Mouse (Mus musculus): ENCODE data around the gene Bche.

Bche gene

GRCm38 (mm10) chr3:73708410-73708714, at the start of gene Bche:
Gene Bche, minus strand, starts transcription at chr3:73708415.
- DNase-seq, result no peak

DNA sequence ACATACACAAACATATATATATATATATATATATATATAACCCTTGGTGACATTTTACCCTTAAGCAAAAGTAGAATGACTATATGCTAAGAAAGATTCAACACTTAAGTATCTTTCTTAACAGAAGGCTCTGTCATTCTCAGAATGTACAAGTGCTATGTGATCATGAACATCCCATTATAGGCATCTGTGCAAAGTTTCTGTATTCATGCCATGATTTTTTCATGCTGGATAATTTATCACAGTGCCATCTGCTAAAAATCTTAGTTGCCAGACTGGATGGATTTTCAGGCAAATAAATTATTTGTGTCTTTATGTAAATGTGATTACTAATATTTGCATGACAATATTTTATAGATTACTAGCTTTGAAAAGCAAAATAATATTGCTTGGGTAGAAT, 33.8 kb upstream of the Bche start:
- DNase-seq, result no peak

DNA sequence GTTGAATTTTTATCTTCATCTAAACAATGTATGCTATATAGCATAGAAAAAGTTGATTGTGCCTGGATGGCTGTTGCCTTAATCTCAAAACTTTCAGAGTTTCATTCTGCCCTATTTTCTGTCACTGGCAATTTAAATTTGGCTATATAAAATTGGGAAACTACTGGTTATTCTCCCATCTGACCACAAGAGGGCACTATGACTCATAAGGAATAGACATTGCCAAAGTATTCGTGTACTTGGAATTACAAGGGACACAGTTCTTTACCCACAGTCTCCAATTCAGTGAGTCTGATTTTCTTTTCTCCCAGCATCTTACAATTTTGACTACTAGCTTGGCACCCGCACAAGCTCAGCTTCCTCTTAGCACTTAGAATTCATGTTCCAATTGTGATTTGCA, 23.5 kb upstream of the Bche start:
- peak; percentile 2 for DNase-seq

- DNase-seq, result no peak
Observed at GRCm38 (mm10) chr3:73729511-73729910, 21.3 kb upstream of the Bche start.

DNA sequence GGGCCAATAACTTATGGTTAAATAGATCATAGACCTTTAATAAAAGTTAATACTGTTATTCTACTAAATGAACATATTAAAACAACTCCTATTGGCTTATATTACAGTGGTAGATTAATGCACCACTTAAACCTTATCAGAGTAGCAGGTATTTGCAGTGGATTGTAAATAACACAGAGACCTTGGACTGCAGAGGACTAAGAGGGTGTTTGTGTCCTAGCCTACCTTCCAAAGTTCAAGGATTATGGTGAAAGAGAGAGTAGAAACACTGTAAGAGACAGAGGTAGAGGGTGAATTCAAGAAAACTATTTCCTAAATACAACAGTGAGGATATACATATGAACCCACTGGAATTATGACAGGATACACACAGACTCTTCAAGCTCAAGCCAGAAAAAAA, 17.5 kb upstream of the Bche start:
- DNase-seq, result no peak

GRCm38 (mm10) chr3:73724869-73725268, 16.7 kb upstream of the Bche start:
- no peak for DNase-seq

- DNase-seq, result no peak
Observed at GRCm38 (mm10) chr3:73717610-73718284, 9.5 kb upstream of the Bche start.

DNA sequence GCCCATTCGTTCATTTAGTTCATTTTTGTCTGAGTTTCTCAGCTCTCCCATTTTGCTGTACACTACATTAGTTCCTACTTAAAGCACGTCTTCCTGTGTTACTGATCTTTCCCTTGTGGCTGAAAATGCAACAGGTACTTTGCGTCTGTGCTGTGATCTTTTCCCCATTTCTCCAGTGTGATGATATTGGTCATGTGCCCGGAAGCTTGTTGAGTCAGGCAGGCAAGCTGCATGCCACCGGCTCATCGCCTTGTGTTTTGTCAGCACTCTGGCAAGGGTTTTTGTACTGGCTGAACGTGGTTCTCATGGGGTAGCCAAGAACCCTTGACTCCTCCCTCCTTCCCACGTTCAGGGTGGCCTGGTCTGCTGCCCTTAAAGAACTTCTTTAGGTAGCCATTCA, 1.7 kb upstream of the Bche start:
- DNase-seq, result peak; percentile 3

DNA sequence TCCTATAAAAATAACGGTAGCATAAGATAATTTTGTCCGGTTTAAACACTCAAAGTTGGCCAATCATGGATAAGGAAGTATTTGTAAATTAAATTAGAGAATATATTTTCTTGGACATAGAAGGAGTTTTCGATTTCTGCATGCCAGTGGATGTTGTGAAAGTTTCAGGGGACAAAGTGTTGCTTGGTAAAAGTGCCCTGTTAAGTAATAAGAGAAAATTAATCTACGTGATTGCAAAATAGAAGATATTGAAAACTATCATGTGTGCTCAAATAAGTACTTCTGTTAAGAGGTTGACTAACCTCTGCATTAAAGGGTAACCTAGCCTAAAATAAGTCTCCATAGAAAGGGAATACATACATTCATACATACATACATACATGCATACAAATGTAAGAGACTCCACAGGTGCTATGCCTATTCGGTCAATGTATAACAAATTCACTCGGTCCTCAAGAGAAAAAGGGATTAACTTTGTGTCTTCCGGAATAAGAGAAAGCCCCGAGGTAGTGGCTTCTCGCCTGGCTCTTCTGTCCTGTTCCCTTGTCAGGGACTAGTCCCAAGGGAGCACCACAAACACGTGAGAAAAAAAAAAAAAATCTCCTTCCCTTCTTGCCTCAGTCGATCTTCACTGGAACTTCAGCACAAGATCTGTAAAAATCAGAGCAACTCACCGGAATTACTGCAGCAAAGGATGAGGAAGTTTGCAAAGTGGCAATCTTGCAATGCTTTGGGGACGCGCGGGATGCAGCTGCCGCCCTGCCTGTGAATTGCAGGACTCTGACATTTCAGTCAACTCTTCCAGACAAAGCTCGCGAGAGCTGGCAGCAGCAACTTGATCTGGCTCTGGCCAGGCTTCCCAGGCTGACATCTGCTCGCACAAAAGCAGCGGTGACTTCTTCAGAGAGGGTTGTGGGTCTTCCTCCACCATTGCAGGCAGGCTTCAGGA, 480 bp downstream of the Bche start:
- DNase-seq, result peak; percentile 56

DNA sequence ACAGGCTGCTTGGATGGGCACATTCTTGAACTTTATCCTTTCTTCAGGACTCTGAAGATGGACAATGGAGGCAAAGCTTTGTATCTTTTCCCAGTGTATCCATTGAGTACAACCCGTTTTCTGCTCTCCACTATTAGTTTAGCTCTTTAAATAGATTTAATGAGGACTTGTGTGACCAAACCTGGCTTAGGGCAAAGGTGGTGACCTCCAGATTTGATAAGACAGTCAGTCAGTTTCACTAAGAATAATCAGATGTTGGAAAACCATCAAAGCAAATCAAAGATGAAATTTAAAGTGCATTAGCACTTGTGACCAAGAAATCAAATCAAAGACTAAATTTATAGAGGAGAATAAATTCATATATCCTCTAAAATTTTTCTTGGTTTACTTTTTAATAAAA, 1.7 kb downstream of the Bche start:
- DNase-seq, result no peak

DNA sequence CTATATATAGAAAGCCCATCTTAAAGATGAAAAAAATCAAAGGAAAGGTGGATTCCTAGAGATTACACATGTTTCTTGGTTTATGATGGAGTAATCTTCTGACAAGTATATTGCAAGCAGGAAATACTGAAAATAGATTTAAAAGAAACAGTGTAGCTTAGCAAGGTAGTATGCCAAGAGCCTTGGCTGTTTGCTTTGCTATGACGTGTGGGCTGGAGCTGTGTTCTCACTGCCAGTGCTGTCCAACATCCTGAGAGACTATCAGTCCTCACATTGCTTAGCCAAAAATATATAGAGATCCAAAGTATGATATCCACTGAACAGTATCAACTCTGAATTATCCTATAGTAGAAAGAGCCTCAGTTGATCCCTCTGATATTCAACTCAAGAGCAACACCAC, 9.3 kb downstream of the Bche start:
- no peak for DNase-seq

- DNase-seq, result no peak
Observed at GRCm38 (mm10) chr3:73673333-73673732, 34.9 kb downstream of the Bche start.

DNA sequence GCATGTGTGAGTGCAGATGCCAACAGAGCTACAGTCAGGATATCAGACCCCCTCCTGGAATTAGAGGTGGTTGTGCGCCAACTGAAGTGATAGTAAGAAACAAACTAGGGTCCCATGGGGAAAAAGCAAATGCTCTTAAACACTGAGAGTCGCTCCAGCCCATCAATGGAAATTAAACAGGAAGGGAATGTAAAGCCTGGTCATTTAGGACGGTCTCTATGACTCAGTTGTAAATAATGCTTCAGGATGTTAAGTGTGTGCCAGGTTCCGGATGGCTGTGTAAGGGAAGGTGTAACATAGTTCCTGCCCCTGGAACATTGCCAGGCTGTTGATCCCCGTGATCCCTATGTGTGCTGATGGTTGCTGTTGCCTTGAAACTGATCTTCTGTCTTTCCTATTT, 40.0 kb downstream of the Bche start:
- DNase-seq, result no peak

GRCm38 (mm10) chr3:73667245-73668131, 40.7 kb downstream of the Bche start:
- no peak for DNase-seq

DNA sequence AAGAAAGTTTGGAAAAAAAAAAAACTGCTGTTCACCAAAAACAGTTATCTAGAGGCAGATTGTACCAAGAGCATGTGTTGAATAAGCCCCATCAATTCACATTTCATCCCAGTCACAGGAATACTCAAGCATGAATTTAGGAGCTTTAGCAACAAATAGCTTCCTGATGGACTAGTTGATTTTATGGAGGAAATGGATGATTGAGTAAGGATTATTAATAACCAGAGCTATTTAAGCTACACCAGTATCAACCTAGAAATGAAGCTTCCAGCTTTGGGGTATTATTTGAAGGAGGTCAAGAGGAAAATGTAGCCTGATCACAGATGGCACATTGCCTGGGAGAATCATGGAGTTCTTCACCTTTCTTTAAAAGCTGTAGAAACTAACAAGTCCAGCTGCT, 57.9 kb downstream of the Bche start:
- DNase-seq, result no peak

DNA sequence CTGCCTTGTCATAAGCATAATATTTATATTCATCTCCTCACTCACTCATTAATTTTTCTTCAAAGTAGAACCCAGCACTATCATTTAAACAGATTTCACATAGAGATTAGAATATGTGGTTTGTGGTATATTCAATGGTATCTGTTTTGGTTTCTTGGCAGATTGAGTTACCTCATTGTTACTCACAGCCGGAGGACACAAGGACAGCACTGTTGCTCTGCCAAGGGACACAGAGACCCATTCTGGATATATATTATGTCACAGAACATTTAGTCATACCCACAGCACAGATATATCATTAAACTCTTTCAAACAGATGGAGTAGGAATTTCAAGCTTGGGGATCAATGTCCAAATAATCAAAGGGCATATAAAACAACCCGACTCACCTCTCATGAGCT, 61.2 kb downstream of the Bche start:
- DNase-seq, result no peak

GRCm38 (mm10) chr3:73611421-73611820, 96.8 kb downstream of the Bche start:
- DNase-seq, result no peak

GRCm38 (mm10) chr3:73591757-73592533, 116.3 kb downstream of the Bche start:
- no peak for DNase-seq
